Mouse (Mus musculus): ENCODE measurements around the gene Sbk1. TPM values are rescaled to one million over a fixed set of nuclear protein-coding genes. Genes with fewer than 3 reads are reported as not detected.
"Not testable (repeated sequence)": the region's sequence is repeated elsewhere in the genome, so short reads cannot be mapped to it uniquely, and the experiment has no call there.

The Sbk1 gene
- polyA plus RNA-seq, 2 experiments, result 47.9 to 50.9 TPM

DNA sequence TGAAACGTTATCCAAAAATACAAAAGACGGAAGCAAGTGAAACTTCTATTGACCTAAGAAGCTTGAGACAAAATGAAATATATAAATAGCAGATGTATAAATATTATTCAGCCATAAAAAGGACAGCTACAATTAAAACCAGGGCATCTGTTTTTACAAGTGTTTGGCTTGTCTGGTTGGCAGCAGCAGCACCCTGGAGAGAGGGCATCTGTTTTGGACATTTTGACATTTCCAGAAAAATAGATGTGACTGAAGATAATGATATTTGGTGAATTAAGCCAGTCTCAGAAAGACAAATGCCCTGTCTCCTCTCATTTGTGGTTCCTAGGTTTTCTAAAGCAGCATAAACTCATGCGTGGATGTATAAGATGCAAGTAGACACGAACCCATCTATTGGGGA lies 39.4 kb downstream of the Sbk1 start:
- no peak overlapping the region for H3K27ac ChIP-seq (replicated peaks; ENCODE audit: low read depth, low read length)
- H3K36me3 ChIP-seq (ENCODE audit: control insufficient read depth, insufficient read depth, low read length), result no peaks in the 10 kb centered on the region
- ATAC-seq (ENCODE audit: low FRiP score, low read depth) (no peak), DNase-seq (ENCODE audit: low spot score) (no peak)
- no peak overlapping the region for H3K4me3 ChIP-seq (replicated peaks; ENCODE audit: low read length)
- no peak overlapping the region for H3K9ac ChIP-seq (ENCODE audit: low read depth, low read length, severe bottlenecking)
- H3K4me2 ChIP-seq (replicated peaks; ENCODE audit: low read depth, low read length, severe bottlenecking), result no peak overlapping the region
- H3K27me3 ChIP-seq (ENCODE audit: control insufficient read depth, insufficient read depth, low read length), result no peaks in the 10 kb centered on the region
- TF ChIP-seq POLR2A (IDR thresholded peaks at IDR 0.05; ENCODE audit: borderline replicate concordance, extremely low read depth, insufficient read depth, insufficient read length), result no peak
- WGBS, result 92% methylated on average over 4 of the region's 4 CpGs
- H3K4me1 ChIP-seq (ENCODE audit: control insufficient read depth, insufficient read depth, low read length), result no peaks in the 10 kb centered on the region
- no peaks in the 10 kb centered on the region for H3K9me3 ChIP-seq (ENCODE audit: control insufficient read depth, low read length)

DNA sequence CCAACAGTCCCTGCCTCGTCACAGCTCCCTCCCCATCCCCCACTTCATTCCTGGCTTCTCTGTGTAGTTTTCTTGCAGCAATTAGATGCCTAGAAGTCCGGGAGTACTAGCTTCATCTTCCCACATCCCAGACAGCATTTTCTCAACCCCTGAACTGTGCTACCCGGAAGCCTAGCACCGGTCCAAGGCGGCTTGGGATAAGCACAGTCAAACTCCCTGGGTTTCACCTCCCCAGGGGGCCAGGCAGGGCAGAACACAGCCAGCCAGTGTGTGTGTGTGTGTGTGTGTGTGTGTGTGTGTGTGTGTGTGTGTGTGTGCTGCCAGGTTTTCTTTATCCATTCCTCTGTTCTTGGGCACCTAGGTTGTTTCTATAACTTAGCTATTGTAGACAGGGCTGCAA lies 40.9 kb downstream of the Sbk1 start:
- Histone ChIP-seq H3K9ac (ENCODE audit: low read depth, low read length, severe bottlenecking) (no peak overlapping the region), H3K27ac (replicated peaks; ENCODE audit: low read depth, low read length) (no peak overlapping the region), H3K4me1 (ENCODE audit: control insufficient read depth, insufficient read depth, low read length) (no peaks in the 10 kb centered on the region), H3K9me3 (ENCODE audit: control insufficient read depth, low read length) (no peaks in the 10 kb centered on the region), H3K4me2 (replicated peaks; ENCODE audit: low read depth, low read length, severe bottlenecking) (no peak overlapping the region), H3K36me3 (ENCODE audit: control insufficient read depth, insufficient read depth, low read length) (no peaks in the 10 kb centered on the region), H3K4me3 (replicated peaks; ENCODE audit: low read length) (no peak overlapping the region), H3K27me3 (ENCODE audit: control insufficient read depth, insufficient read depth, low read length) (no peaks in the 10 kb centered on the region)
- no peak for TF ChIP-seq POLR2A (IDR thresholded peaks at IDR 0.05; ENCODE audit: borderline replicate concordance, extremely low read depth, insufficient read depth, insufficient read length)
- ATAC-seq (ENCODE audit: low FRiP score, low read depth), result no peak
- WGBS, result 50% methylated on average over 5 of the region's 5 CpGs
- DNase-seq (ENCODE audit: low spot score), result no peak

DNA sequence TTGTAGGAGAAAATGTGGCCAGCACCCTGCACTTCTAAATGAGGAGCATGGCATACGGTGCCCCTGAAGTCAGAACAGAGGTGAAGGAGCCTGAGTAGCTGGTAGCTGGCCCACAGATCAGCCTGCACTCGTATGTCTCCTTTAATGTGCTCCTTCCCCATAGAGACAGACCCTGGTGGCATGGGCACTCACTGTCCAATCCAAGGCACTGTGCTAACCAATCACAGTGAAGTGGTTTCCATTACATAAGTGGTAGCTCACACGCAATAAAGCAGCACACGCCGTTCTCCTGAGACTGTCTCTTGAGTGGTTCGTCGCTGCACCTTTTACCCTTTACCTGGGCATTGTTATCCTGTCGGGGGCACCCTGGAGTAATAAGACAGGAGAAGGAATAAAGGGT lies 41.9 kb downstream of the Sbk1 start:
- no peaks in the 10 kb centered on the region for H3K27me3 ChIP-seq (ENCODE audit: control insufficient read depth, insufficient read depth, low read length)
- no peaks in the 10 kb centered on the region for H3K9me3 ChIP-seq (ENCODE audit: control insufficient read depth, low read length)
- DNase-seq (ENCODE audit: low spot score) (no peak), ATAC-seq (ENCODE audit: low FRiP score, low read depth) (no peak)
- no peak overlapping the region for H3K4me2 ChIP-seq (replicated peaks; ENCODE audit: low read depth, low read length, severe bottlenecking)
- no peak overlapping the region for H3K27ac ChIP-seq (replicated peaks; ENCODE audit: low read depth, low read length)
- H3K9ac ChIP-seq (ENCODE audit: low read depth, low read length, severe bottlenecking), result no peak overlapping the region
- no peaks in the 10 kb centered on the region for H3K4me1 ChIP-seq (ENCODE audit: control insufficient read depth, insufficient read depth, low read length)
- WGBS, result 57% methylated on average over 8 of the region's 8 CpGs
- TF ChIP-seq POLR2A (IDR thresholded peaks at IDR 0.05; ENCODE audit: borderline replicate concordance, extremely low read depth, insufficient read depth, insufficient read length), result no peak
- no peaks in the 10 kb centered on the region for H3K36me3 ChIP-seq (ENCODE audit: control insufficient read depth, insufficient read depth, low read length)
- no peak overlapping the region for H3K4me3 ChIP-seq (replicated peaks; ENCODE audit: low read length)

DNA sequence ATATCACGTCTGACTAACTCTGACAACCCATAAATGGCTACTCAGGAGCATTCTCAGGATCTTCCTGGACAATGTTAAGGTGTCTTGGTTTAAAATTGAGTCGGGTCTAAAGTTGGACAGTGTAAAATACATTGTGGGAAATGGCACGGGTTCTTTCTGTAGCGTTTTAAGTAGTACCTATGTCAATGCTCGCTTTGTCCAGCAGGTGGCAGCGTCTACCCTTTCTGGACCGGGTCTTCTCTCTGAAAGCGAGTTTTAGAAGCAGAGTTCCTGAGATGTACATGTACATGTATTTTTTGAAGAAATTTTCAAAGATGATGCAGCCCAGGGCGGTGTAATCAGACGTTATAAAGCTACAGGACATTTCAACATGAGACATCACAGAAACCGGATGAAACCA lies 51.3 kb downstream of the Sbk1 start:
- Histone ChIP-seq H3K4me1 (ENCODE audit: control insufficient read depth, insufficient read depth, low read length) (no peaks in the 10 kb centered on the region), H3K9me3 (ENCODE audit: control insufficient read depth, low read length) (no peaks in the 10 kb centered on the region), H3K27me3 (ENCODE audit: control insufficient read depth, insufficient read depth, low read length) (no peaks in the 10 kb centered on the region), H3K27ac (replicated peaks; ENCODE audit: low read depth, low read length) (no peak overlapping the region), H3K4me2 (replicated peaks; ENCODE audit: low read depth, low read length, severe bottlenecking) (no peak overlapping the region), H3K36me3 (ENCODE audit: control insufficient read depth, insufficient read depth, low read length) (no peaks in the 10 kb centered on the region), H3K4me3 (replicated peaks; ENCODE audit: low read length) (no peak overlapping the region), H3K9ac (ENCODE audit: low read depth, low read length, severe bottlenecking) (no peak overlapping the region)
- TF ChIP-seq POLR2A (IDR thresholded peaks at IDR 0.05; ENCODE audit: borderline replicate concordance, extremely low read depth, insufficient read depth, insufficient read length), result no peak
- 6% methylated on average over 11 of the region's 11 CpGs for WGBS
- DNase-seq (ENCODE audit: low spot score) (peak; percentile 90), ATAC-seq (ENCODE audit: low FRiP score, low read depth) (peak; percentile 53; the same call in 1 of the 2 replicates)

DNA sequence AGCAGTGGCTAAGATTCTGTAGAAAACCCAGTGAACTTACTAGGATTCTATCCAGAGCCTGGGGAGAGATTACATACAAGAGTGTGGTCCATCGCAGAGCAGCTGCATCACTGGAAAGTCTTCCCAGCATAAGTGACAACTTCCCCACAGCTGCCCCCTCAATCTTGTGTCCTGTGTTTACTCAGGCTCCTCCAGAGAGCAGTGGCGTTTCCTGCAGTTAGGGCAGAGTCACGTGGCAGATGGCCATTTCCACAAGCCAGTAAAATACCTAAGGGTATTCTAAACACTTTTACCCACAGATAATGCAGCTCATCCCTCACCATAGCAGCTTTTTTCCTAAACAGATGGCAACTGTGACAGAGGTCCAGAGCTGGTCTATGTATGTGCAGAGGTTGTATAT lies 52.4 kb downstream of the Sbk1 start:
- no peak overlapping the region for H3K27ac ChIP-seq (replicated peaks; ENCODE audit: low read depth, low read length)
- no peaks in the 10 kb centered on the region for H3K27me3 ChIP-seq (ENCODE audit: control insufficient read depth, insufficient read depth, low read length)
- H3K4me2 ChIP-seq (replicated peaks; ENCODE audit: low read depth, low read length, severe bottlenecking), result no peak overlapping the region
- H3K36me3 ChIP-seq (ENCODE audit: control insufficient read depth, insufficient read depth, low read length), result no peaks in the 10 kb centered on the region
- H3K9ac ChIP-seq (ENCODE audit: low read depth, low read length, severe bottlenecking), result no peak overlapping the region
- TF ChIP-seq POLR2A (IDR thresholded peaks at IDR 0.05; ENCODE audit: borderline replicate concordance, extremely low read depth, insufficient read depth, insufficient read length), result no peak
- H3K9me3 ChIP-seq (ENCODE audit: control insufficient read depth, low read length), result no peaks in the 10 kb centered on the region
- ATAC-seq (ENCODE audit: low FRiP score, low read depth), result no peak
- no peak for DNase-seq (ENCODE audit: low spot score)
- 29% methylated on average over 3 of the region's 3 CpGs for WGBS
- H3K4me1 ChIP-seq (ENCODE audit: control insufficient read depth, insufficient read depth, low read length), result no peaks in the 10 kb centered on the region
- H3K4me3 ChIP-seq (replicated peaks; ENCODE audit: low read length), result no peak overlapping the region

DNA sequence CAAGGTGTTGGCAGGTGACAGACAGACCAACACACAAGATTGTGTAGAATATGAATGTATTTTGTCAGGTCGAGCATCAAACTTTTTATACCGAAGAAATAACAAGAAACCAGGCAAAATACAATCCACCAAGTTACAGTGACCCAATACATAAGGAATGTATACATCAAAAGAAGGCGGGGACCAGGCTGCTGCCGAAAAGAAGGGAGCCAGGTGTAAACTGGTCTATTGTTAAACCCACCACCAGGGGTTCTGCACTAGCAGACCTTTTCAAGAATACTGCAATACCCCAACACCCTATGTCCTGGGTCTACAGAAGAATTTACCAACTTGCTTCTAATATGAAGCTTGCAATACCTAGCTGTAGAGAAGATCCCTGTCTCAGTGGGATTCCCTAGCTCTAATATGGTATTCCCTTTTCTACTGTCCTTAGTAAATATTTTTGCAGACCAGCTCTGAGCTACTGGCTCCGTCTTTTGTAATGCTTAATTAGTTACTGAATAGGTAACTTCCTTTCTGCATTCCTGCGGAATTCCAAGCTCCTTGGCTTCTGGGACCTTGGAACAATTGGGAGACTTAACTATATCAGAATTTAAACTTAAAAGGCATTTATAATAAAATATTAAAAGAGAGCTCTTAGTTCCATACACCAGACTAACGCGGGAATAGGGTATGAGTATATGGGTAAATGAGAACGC lies 53.3 kb downstream of the Sbk1 start:
- H3K4me2 ChIP-seq (replicated peaks; ENCODE audit: low read depth, low read length, severe bottlenecking); H3K4me3 ChIP-seq (replicated peaks; ENCODE audit: low read length); H3K4me1 ChIP-seq (ENCODE audit: control insufficient read depth, insufficient read depth, low read length); H3K9me3 ChIP-seq (ENCODE audit: control insufficient read depth, low read length); H3K9ac ChIP-seq (ENCODE audit: low read depth, low read length, severe bottlenecking); ATAC-seq (ENCODE audit: low FRiP score, low read depth); H3K27me3 ChIP-seq (ENCODE audit: control insufficient read depth, insufficient read depth, low read length); H3K27ac ChIP-seq (replicated peaks; ENCODE audit: low read depth, low read length); H3K36me3 ChIP-seq (ENCODE audit: control insufficient read depth, insufficient read depth, low read length); DNase-seq (ENCODE audit: low spot score): not testable (repeated sequence)
- WGBS, result 24% methylated on average over 9 of the region's 9 CpGs

DNA sequence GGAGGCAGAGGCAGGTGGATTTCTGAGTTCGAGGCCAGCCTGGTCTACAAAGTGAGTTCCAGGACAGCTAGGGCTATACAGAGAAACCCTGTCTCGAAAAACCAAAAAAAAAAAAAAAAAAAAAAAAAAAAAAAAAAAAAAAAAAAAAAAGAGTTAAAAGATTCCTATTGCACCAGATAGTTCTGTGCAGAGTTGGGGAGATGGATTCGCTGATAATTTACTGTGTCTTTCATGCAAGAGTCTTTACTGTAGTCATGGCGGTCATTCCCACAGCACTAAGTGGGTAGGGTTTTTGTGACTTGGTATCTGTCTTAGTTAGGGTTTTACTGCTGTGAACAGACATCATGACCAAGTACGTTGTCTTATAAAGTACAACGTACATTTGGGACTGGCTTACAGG lies 56.4 kb downstream of the Sbk1 start:
- not testable (repeated sequence) for ATAC-seq (ENCODE audit: low FRiP score, low read depth); DNase-seq (ENCODE audit: low spot score); H3K4me3 ChIP-seq (replicated peaks; ENCODE audit: low read length); H3K4me1 ChIP-seq (ENCODE audit: control insufficient read depth, insufficient read depth, low read length); H3K27ac ChIP-seq (replicated peaks; ENCODE audit: low read depth, low read length); H3K36me3 ChIP-seq (ENCODE audit: control insufficient read depth, insufficient read depth, low read length); H3K4me2 ChIP-seq (replicated peaks; ENCODE audit: low read depth, low read length, severe bottlenecking); H3K27me3 ChIP-seq (ENCODE audit: control insufficient read depth, insufficient read depth, low read length); H3K9ac ChIP-seq (ENCODE audit: low read depth, low read length, severe bottlenecking); H3K9me3 ChIP-seq (ENCODE audit: control insufficient read depth, low read length)
- 84% methylated on average over 5 of the region's 6 CpGs for WGBS
